Mouse (Mus musculus): ENCODE results near the gene Aurkaip1. TPM values are rescaled to one million over a fixed set of nuclear protein-coding genes. Genes with fewer than 3 reads are reported as not detected.

The Aurkaip1 gene
- total RNA-seq, 2 experiments from 2014 or later = 98.5 to 101 TPM

GRCm38 (mm10) chr4:155856071-155856470 is 25.0 kb downstream of the Aurkaip1 start:
- intact Hi-C loops (cut with DNase I) = no loop called here
- TF ChIP-seq CTCF (IDR thresholded peaks at IDR 0.05) = no peak
- no peak overlapping the region for H3K27ac ChIP-seq
- DNase-seq (ENCODE audit: extremely low spot score in 1 of 2, low spot score in 2 of 2) = no peak
- H3K4me3 ChIP-seq = no peak overlapping the region

- TF ChIP-seq CTCF (IDR thresholded peaks at IDR 0.05) = no peak
- H3K27ac ChIP-seq = no peak overlapping the region
- H3K4me3 ChIP-seq = no peak overlapping the region
- no peak for DNase-seq (ENCODE audit: extremely low spot score in 1 of 2, low spot score in 2 of 2)
- intact Hi-C loops (cut with DNase I) = no loop called here
These were observed 25.8 kb downstream of the Aurkaip1 start for GRCm38 (mm10) chr4:155856881-155857280.

- intact Hi-C loops (cut with DNase I) = no loop called here
- Histone ChIP-seq H3K27ac (no peak overlapping the region), H3K4me3 (no peak overlapping the region)
- peak in 1 of 2 experiments; percentile 15 for DNase-seq (ENCODE audit: extremely low spot score in 1 of 2, low spot score in 2 of 2)
- no peak for TF ChIP-seq CTCF (IDR thresholded peaks at IDR 0.05)
These were observed 28.2 kb downstream of the Aurkaip1 start for GRCm38 (mm10) chr4:155859318-155859717.

DNA sequence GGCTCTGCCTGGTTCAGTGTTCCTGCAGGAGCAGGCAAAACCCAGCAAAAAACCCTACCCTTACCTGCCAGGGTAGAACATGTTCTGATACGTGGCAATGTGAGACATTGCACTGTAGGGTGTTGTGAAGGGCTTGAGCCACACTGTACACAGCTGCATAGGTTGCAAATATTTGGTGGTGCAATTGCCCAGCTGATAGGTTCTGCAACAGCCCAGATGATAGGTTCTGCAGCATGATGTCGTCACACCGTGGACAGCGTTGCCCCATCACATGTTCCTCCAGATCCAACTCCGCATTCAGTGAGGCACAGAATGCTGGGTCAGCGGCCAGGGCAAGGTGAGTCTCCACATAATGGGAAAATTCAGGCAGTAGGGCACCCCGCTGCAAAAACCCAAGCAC is 30.7 kb downstream of the Aurkaip1 start:
- intact Hi-C loops (cut with DNase I) = no loop called here
- Histone ChIP-seq H3K4me3 (no peak overlapping the region), H3K27ac (no peak overlapping the region)
- peak in 1 of 2 experiments; percentile 13 for DNase-seq (ENCODE audit: extremely low spot score in 1 of 2, low spot score in 2 of 2)
- TF ChIP-seq CTCF (IDR thresholded peaks at IDR 0.05) = no peak

DNA sequence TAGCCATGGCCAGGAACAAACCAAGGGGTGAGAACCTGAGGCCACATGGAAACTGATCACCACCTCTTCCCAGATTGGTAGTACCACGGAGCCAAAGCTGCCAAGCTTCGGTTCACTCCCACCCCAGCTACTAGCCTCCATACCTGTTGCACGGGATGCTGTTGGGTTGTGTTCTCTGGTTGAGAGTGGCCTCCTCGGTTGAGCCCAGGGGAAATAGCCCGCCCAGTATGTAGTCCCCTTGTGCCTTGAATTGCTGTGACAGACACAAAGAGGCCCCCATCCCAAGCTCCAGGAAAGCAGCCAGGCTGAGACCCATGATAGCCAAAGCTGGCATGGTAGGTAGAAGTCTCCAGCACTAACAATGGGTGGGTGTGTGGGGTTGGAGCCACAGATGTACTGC is 31.9 kb downstream of the Aurkaip1 start, which contains the start of gene Tas1r3:
TSS of gene Tas1r3 (minus strand) at position 362 of the 400 bp plus-strand sequence.
- no peak for TF ChIP-seq CTCF (IDR thresholded peaks at IDR 0.05)
- intact Hi-C loops (cut with DNase I) = no loop called here
- no peak within 1 kb of the TSS for H3K27ac ChIP-seq
- no peak within 1 kb of the TSS for H3K4me3 ChIP-seq
- DNase-seq (ENCODE audit: extremely low spot score in 1 of 2, low spot score in 2 of 2) = peak in 1 of 2 experiments; percentile 11

DNA sequence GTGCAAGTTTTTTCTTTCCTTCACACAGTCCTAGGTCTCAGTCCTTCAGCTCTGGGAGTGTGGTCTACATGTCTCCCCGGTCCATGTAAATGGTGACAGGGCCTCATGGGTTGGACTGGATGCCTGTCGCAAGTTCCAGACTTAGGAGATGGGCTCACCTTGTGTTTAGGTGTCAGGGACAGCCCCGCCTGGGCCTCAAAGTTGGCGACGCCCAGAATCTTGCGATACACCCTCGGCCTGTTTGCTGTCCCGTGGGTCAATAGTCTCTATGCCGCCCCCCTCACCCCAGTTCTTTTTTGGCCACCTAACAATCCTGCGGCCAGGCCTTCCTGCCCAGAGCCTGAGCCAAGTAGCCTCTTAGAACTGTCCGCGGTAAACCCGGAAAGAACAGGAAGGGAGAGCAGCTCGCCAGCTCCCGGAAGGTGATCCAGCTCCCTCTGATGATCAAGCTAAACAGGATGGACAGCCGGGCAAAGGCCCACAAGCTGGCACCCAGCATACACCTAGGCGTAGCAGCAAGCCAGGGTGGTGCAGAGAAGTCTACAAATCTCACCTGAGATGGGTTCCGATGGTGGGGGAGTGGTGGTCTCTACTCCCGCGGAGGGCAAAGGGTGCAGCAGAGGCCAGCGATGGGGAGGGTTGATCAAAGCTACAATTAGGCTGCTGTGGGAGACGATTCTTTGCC is 37.7 kb downstream of the Aurkaip1 start:
- intact Hi-C loops (cut with DNase I) = loop anchor here (2.0 kb wide), 2 partner anchors 22 to 74 kb away; partner anchors contain the start of genes Acap3, Pusl1 and Ube2j2
- Histone ChIP-seq H3K4me3 (peak overlapping the region; percentile 89), H3K27ac (peak overlapping the region; percentile 77)
- no peak for TF ChIP-seq CTCF (IDR thresholded peaks at IDR 0.05)
- peak in 1 of 2 experiments; percentile 14 for DNase-seq (ENCODE audit: extremely low spot score in 1 of 2, low spot score in 2 of 2)

- peak; percentile 25 for TF ChIP-seq CTCF (IDR thresholded peaks at IDR 0.05)
- Histone ChIP-seq H3K27ac (peak within 1 kb of the TSS; percentile 86), H3K4me3 (peak within 1 kb of the TSS; percentile 89)
- peak; percentile 96 to 97 for DNase-seq (ENCODE audit: extremely low spot score in 1 of 2, low spot score in 2 of 2)
- intact Hi-C loops (cut with DNase I) = loop anchor here (2.0 kb wide), 2 partner anchors 21 to 73 kb away; partner anchors contain the start of genes Acap3, Pusl1 and Ube2j2
These were observed 38.4 kb downstream of the Aurkaip1 start, which contains the start of the genes Cptp and Ints11 for GRCm38 (mm10) chr4:155869317-155870033. Cptp (minus strand) TSS chr4:155869440. Ints11 (plus strand) TSS chr4:155869546.

DNA sequence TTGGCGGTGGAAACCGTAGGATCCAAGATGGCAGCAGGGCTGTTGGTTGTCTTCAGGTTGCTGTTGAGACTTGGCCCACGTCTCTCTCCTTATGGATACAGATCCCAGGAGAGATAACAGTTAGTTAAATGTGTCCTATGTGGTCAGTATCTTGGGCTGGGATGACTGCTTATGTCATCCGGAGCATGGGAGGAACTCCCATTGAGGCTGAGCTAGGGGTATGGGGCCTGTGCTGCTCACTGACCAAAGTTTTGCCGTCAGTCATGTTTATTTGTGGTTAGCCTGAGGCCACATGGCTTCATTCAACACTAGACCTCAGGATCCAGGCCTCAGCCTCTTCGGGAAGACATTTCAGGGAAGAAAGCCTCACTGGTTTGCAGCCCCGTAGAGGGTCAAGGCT is 40.3 kb downstream of the Aurkaip1 start:
- DNase-seq (ENCODE audit: extremely low spot score in 1 of 2, low spot score in 2 of 2) = no peak
- intact Hi-C loops (cut with DNase I) = no loop called here
- Histone ChIP-seq H3K4me3 (no peak overlapping the region), H3K27ac (no peak overlapping the region)
- TF ChIP-seq CTCF (IDR thresholded peaks at IDR 0.05) = no peak

Small RNA genes within 50 kb of the gene (microRNA-seq; reads per million reads assigned to microRNA genes)
- gene Gm27743 = 0 reads per million in 2 experiments

Other genes with a start within 250 kb of the Aurkaip1 start
- gene Slc35e2, start 229.9 kb upstream of the Aurkaip1 start, total RNA-seq (2021) = 10 to 100 TPM; 47.3 to 50.5 TPM
- 10 to 100 TPM; 46.8 to 56.0 TPM for gene Cdk11b, start 206.4 kb upstream of the Aurkaip1 start, total RNA-seq (2021)
- not detected for gene Gm10563, start 185.9 kb upstream of the Aurkaip1 start, total RNA-seq (2021)
- 1 to 10 TPM; 4.1 to 5.4 TPM for gene Mmp23, start 177.9 kb upstream of the Aurkaip1 start, total RNA-seq (2021)
- gene Mib2, start 162.1 kb upstream of the Aurkaip1 start, total RNA-seq (2021) = 100 to 1,000 TPM; 133 to 140 TPM
- 10 to 100 TPM; 26.2 to 33.4 TPM for gene Fndc10, start 136.9 kb upstream of the Aurkaip1 start, total RNA-seq (2021)
- gene Ssu72, start 126.5 kb upstream of the Aurkaip1 start, total RNA-seq (2021) = 10 to 100 TPM; 89.2 to 98.0 TPM
- 10 to 100 TPM; 54.0 to 57.0 TPM for gene Tmem240, start 96.5 kb upstream of the Aurkaip1 start, total RNA-seq (2021)
- 10 to 100 TPM; 53.0 to 58.8 TPM for gene Atad3a, start 70.2 kb upstream of the Aurkaip1 start, total RNA-seq (2021)
- gene Vwa1, start 56.6 kb upstream of the Aurkaip1 start, total RNA-seq (2021) = 10 to 100 TPM; 13.6 to 15.9 TPM
- gene Tmem88b, start 45.4 kb upstream of the Aurkaip1 start, total RNA-seq (2021) = 10 to 100 TPM; 16.4 to 16.8 TPM
- under 1 TPM in 1 of 2 experiments, not detected in 1; 0.29 TPM for gene Ankrd65, start 40.8 kb upstream of the Aurkaip1 start, total RNA-seq (2021)
- gene Mrpl20, start 28.4 kb upstream of the Aurkaip1 start, total RNA-seq (2021) = 10 to 100 TPM; 82.7 to 84.8 TPM
- gene Ccnl2, start 18.8 kb upstream of the Aurkaip1 start, total RNA-seq (2021) = 10 to 100 TPM; 74.8 to 83.4 TPM
- gene Mxra8, start 8.4 kb downstream of the Aurkaip1 start, total RNA-seq (2021) = 1 to 10 TPM; 5.9 to 8.0 TPM
- 10 to 100 TPM; 94.0 to 96.3 TPM for gene Dvl1, start 16.1 kb downstream of the Aurkaip1 start, total RNA-seq (2021)
- under 1 TPM; 0.23 to 0.30 TPM for gene Tas1r3, start 32.1 kb downstream of the Aurkaip1 start, total RNA-seq (2021)
- gene Cptp, start 38.2 kb downstream of the Aurkaip1 start, total RNA-seq (2021) = 10 to 100 TPM; 21.7 to 28.9 TPM
- 10 to 100 TPM; 37.3 to 41.1 TPM for gene Ints11, start 38.3 kb downstream of the Aurkaip1 start, total RNA-seq (2021)
- gene Pusl1, start 60.5 kb downstream of the Aurkaip1 start, total RNA-seq (2021) = 10 to 100 TPM; 55.0 to 61.2 TPM
- 100 to 1,000 TPM; 139 to 152 TPM for gene Acap3, start 60.5 kb downstream of the Aurkaip1 start, total RNA-seq (2021)
- gene Ube2j2, start 112.6 kb downstream of the Aurkaip1 start, total RNA-seq (2021) = 10 to 100 TPM; 70.3 to 80.5 TPM
- gene C1qtnf12, start 131.0 kb downstream of the Aurkaip1 start, total RNA-seq (2021) = 10 to 100 TPM; 18.9 to 19.7 TPM
- gene B3galt6, start 161.4 kb downstream of the Aurkaip1 start, total RNA-seq (2021) = 10 to 100 TPM in 1 of 2 experiments, 1 to 10 TPM in 1; 9.1 to 10.8 TPM
- gene Sdf4, start 161.6 kb downstream of the Aurkaip1 start, total RNA-seq (2021) = 100 to 1,000 TPM; 187 to 193 TPM
- 1 to 10 TPM; 1.7 to 2.4 TPM for gene Tnfrsf4, start 182.6 kb downstream of the Aurkaip1 start, total RNA-seq (2021)
- not detected for gene Tnfrsf18, start 194.9 kb downstream of the Aurkaip1 start, total RNA-seq (2021)
- gene Ttll10, start 228.1 kb downstream of the Aurkaip1 start, total RNA-seq (2021) = under 1 TPM in 1 of 2 experiments, not detected in 1; 0.79 TPM

Measured in left cerebral cortex, adult 2 months (tissue).